Mouse (Mus musculus): ENCODE data around the gene Oat.
A peak's percentile ranks its signal among the peaks of the same experiment; 100 is the strongest.

Gene Oat

DNA sequence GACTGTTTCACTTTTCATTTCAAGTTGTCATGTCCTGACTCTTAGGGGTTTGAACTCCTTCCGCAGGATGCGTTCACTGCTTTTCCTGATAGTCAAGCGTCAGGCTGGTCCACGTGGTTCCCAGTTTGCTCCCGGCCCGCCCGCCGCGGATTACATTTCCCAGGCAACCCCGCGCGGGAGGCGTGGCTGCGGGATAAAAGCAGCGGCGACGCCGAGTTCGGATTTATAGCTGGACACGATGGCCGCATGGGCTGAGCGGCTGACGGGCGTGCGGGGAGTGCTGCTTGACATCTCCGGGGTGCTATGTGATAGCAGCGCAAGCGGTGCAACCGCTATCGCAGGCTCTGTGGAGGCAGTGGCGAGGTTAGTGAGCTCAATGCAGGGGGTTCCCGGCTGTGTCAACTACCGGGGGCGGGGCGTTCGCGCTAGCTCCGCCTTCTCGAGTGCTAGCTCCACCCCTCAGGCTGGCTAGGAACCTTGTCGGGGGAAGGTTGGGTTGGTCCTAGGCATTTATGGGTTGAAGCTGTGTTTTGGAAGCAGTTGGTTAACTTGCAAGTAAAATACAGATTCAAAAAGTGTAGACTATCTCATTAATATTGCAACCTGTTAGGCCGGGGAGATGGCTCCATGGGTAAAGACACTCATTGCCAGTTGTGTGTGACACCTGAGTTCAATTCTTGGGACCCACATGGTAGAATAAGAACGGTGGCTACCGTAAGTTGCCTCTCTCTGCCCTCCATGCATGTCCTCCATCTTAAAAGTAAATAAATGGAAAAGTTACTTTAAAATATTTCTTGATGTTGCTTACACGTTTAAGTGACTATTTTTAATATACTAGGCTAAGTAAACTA lies 34.5 kb upstream of the Oat start, which contains the start of gene Lhpp:
Lhpp (plus strand) TSS at position 171 of the 851 bp plus-strand sequence.
- TF ChIP-seq POU5F1 (IDR thresholded peaks at IDR 0.05; ENCODE audit: borderline replicate concordance, low read length): no peak
- no peak for TF ChIP-seq NANOG (IDR thresholded peaks at IDR 0.05; ENCODE audit: borderline replicate concordance, low read length)
- no peak for TF ChIP-seq CTCF (conservative IDR thresholded peaks at IDR 0.05; ENCODE audit: low read length)

DNA sequence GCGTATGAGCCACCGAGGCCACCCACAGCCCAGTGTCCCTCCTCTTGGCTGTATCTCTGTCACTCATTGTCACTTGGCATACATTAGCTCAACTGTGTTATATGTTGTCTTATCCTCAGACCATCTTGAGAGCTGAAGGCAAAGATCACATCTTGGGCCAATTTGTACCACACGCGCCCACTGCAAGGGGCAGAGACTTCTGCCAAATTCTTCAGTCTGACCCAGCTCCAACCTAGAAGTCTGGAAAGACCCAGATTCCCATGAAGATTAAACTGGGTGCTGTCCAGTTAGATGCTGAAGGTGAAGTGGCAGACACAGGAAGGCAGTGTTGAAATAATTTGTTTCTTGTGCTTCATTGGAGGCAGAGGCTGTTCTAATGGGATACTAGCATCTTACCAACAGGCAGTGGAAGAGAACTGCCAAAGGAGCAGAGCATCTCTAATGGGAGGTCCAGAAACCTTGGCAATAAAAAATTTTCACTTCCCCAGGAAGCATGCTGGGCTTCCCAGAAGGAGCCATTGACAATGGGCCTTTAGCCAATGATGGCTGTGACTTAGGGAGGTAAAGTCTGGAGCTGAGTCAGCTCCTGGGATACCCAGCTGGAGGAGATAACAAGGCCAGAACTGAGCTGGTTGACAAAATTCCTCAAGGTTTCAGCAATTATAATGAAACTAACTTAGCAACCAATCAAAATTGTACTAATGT lies 32.3 kb upstream of the Oat start:
- H3K4me1 ChIP-seq (replicated peaks; ENCODE audit: low read depth, low read length): peaks cover 16% of the 10 kb centered on the region
- H3K9me3 ChIP-seq (ENCODE audit: low read length): no peaks in the 10 kb centered on the region
- no peaks in the 10 kb centered on the region for H3K36me3 ChIP-seq (ENCODE audit: insufficient read depth, low read length)
- peaks cover 66% of the 10 kb centered on the region for H3K27me3 ChIP-seq (ENCODE audit: insufficient read depth, low read length)
- H3K4me3 ChIP-seq (replicated peaks; ENCODE audit: low read length): no peak overlapping the region
- TF ChIP-seq POU5F1 (IDR thresholded peaks at IDR 0.05; ENCODE audit: borderline replicate concordance, low read length) (no peak), NANOG (IDR thresholded peaks at IDR 0.05; ENCODE audit: borderline replicate concordance, low read length) (no peak), CTCF (conservative IDR thresholded peaks at IDR 0.05; ENCODE audit: low read length) (no peak)

More for the DNA sequence above, 34.5 kb upstream of the Oat start, which contains the start of gene Lhpp:
- peaks cover 58% of the 10 kb centered on the region for H3K27me3 ChIP-seq (ENCODE audit: insufficient read depth, low read length)
- H3K4me3 ChIP-seq (replicated peaks; ENCODE audit: low read length): peak within 1 kb of the TSS; percentile 84
- peaks cover 37% of the 10 kb centered on the region for H3K4me1 ChIP-seq (replicated peaks; ENCODE audit: low read depth, low read length)
- H3K36me3 ChIP-seq (ENCODE audit: insufficient read depth, low read length): no peaks in the 10 kb centered on the region
- H3K9me3 ChIP-seq (ENCODE audit: low read length): no peaks in the 10 kb centered on the region

- TF ChIP-seq POU5F1 (IDR thresholded peaks at IDR 0.05; ENCODE audit: borderline replicate concordance, low read length): no peak
- H3K27me3 ChIP-seq (ENCODE audit: insufficient read depth, low read length): peaks cover 90% of the 10 kb centered on the region
- no peaks in the 10 kb centered on the region for H3K36me3 ChIP-seq (ENCODE audit: insufficient read depth, low read length)
- no peaks in the 10 kb centered on the region for H3K9me3 ChIP-seq (ENCODE audit: low read length)
- peaks cover 25% of the 10 kb centered on the region for H3K4me1 ChIP-seq (replicated peaks; ENCODE audit: low read depth, low read length)
- no peak overlapping the region for H3K4me3 ChIP-seq (replicated peaks; ENCODE audit: low read length)
Measured at GRCm38 (mm10) chr7:132605689-132606088, 29.5 kb upstream of the Oat start.

GRCm38 (mm10) chr7:132604720-132605119 lies 28.5 kb upstream of the Oat start:
- peaks cover 93% of the 10 kb centered on the region for H3K27me3 ChIP-seq (ENCODE audit: insufficient read depth, low read length)
- H3K4me3 ChIP-seq (replicated peaks; ENCODE audit: low read length): no peak overlapping the region
- TF ChIP-seq CTCF (conservative IDR thresholded peaks at IDR 0.05; ENCODE audit: low read length): no peak
- TF ChIP-seq POU5F1 (IDR thresholded peaks at IDR 0.05; ENCODE audit: borderline replicate concordance, low read length): no peak
- no peak for TF ChIP-seq NANOG (IDR thresholded peaks at IDR 0.05; ENCODE audit: borderline replicate concordance, low read length)
- no peaks in the 10 kb centered on the region for H3K9me3 ChIP-seq (ENCODE audit: low read length)
- peaks cover 30% of the 10 kb centered on the region for H3K4me1 ChIP-seq (replicated peaks; ENCODE audit: low read depth, low read length)
- H3K36me3 ChIP-seq (ENCODE audit: insufficient read depth, low read length): no peaks in the 10 kb centered on the region

DNA sequence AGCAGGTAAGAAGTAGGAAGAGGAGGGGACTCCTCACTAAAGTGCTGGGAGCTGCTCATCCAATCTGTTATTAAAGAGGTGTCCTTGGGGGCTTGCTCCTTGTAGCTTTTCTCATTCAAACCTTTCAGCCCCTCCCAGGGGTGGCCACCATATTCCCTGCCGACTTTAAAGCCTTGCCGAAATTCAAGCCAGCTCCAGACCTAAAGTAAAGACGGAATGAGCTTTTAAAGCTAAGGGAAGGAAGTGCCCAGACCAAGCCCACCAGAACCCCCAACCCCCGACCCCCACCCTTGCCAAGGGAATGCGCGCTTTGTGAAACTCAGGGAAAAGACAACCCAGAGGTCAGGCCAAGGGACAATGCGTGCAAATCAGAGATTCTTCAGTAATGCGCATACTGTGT lies 24.7 kb upstream of the Oat start:
- Histone ChIP-seq H3K4me1 (replicated peaks; ENCODE audit: low read depth, low read length) (peaks cover 56% of the 10 kb centered on the region), H3K27me3 (ENCODE audit: insufficient read depth, low read length) (peaks cover 95% of the 10 kb centered on the region), H3K9me3 (ENCODE audit: low read length) (no peaks in the 10 kb centered on the region), H3K4me3 (replicated peaks; ENCODE audit: low read length) (0 out of 2 replicates have a peak overlapping the region, but pooled peaks have one; percentile 69), H3K36me3 (ENCODE audit: insufficient read depth, low read length) (no peaks in the 10 kb centered on the region)
- TF ChIP-seq POU5F1 (IDR thresholded peaks at IDR 0.05; ENCODE audit: borderline replicate concordance, low read length) (0 out of 2 replicates have a peak, but pooled peaks have one; percentile 62), CTCF (conservative IDR thresholded peaks at IDR 0.05; ENCODE audit: low read length) (no peak)

DNA sequence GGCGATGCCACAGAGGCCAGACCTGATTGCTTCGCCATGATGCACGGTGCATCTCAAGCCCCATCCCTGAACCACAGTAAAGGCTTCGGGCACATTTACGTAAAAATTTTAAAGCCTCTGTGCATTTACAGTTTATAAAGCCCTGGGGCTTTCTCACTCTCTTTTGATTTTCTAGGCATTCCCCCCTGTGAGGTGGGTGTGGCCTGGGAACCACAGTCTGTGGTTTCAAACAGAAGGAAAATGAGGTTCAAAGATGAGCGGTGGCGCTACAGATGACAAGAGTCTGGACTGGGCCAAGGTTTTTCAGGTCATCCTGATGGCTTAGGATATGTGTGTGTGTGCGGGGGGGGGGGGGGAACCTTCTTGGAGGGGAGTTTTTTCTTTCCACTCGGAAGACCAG lies 23.8 kb upstream of the Oat start:
- no peaks in the 10 kb centered on the region for H3K36me3 ChIP-seq (ENCODE audit: insufficient read depth, low read length)
- H3K27me3 ChIP-seq (ENCODE audit: insufficient read depth, low read length): peaks cover 94% of the 10 kb centered on the region
- no peaks in the 10 kb centered on the region for H3K9me3 ChIP-seq (ENCODE audit: low read length)
- TF ChIP-seq NANOG (IDR thresholded peaks at IDR 0.05; ENCODE audit: borderline replicate concordance, low read length) (no peak), CTCF (conservative IDR thresholded peaks at IDR 0.05; ENCODE audit: low read length) (no peak)
- peak overlapping the region; percentile 69 for H3K4me3 ChIP-seq (replicated peaks; ENCODE audit: low read length)
- H3K4me1 ChIP-seq (replicated peaks; ENCODE audit: low read depth, low read length): peaks cover 56% of the 10 kb centered on the region

GRCm38 (mm10) chr7:132599071-132599975 lies 23.1 kb upstream of the Oat start, which contains the start of gene Nkx1-2:
TSS of gene Nkx1-2 (minus strand) at chr7:132599637.
- H3K4me1 ChIP-seq (replicated peaks; ENCODE audit: low read depth, low read length): peaks cover 56% of the 10 kb centered on the region
- peak within 1 kb of the TSS; percentile 69 for H3K4me3 ChIP-seq (replicated peaks; ENCODE audit: low read length)
- no peaks in the 10 kb centered on the region for H3K9me3 ChIP-seq (ENCODE audit: low read length)
- no peaks in the 10 kb centered on the region for H3K36me3 ChIP-seq (ENCODE audit: insufficient read depth, low read length)
- no peak for TF ChIP-seq POU5F1 (IDR thresholded peaks at IDR 0.05; ENCODE audit: borderline replicate concordance, low read length)
- no peak for TF ChIP-seq CTCF (conservative IDR thresholded peaks at IDR 0.05; ENCODE audit: low read length)
- no peak for TF ChIP-seq NANOG (IDR thresholded peaks at IDR 0.05; ENCODE audit: borderline replicate concordance, low read length)
- H3K27me3 ChIP-seq (ENCODE audit: insufficient read depth, low read length): peaks cover 92% of the 10 kb centered on the region
